In the genomic region with DNA sequence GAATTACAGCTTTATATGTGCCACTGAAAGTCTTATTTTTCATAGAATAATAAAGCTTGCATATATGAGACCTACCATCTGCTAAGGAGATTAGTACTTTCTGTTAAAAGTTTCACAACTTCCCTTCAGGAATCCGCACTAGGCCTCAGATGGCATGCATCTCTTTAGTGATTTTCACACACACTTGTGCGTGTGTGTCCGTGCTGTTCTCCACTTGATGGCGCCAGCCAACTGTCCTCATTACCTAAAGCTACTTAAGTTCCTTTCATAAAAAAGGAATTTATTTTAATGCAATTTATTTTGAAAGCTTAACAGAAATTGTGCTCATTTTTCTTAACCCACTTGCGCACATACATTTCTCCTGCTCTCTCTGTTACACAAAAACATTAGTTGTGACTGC, we compare ENCODE assay signal across 10 mouse cellular contexts. TPM values are rescaled to one million over a fixed set of nuclear protein-coding genes. Genes with fewer than 3 reads are reported as not detected.
DNase-seq lines count a peak whose midpoint lies in the region; ATAC-seq and TF ChIP-seq lines count a peak whose summit lies in the region.
"Had no signal": no experiment of that assay in that cellular context is flagged by ENCODE, and none has a peak within 500 bp of the region (broad histone marks: within the 10 kb centered on the region; RNA-seq: fewer than 3 reads in every experiment).

No protein-coding gene starts in this region.

- H3K9ac ChIP-seq in midbrain, embryonic 15.5 days: no peak overlapping the region
- H3K9ac ChIP-seq: lung, embryonic 15.5 days had no signal

- no peaks in the 10 kb centered on the region for H3K4me1 ChIP-seq in spleen, adult 2 months (ENCODE audit: control insufficient read depth, insufficient read depth, insufficient read length)
- no peaks in the 10 kb centered on the region for H3K4me1 ChIP-seq in midbrain, embryonic 15.5 days

- TF ChIP-seq POLR2A in spleen, adult 2 months (IDR thresholded peaks at IDR 0.05; ENCODE audit: low read depth, low read length): no peak

- H3K4me2 ChIP-seq in midbrain, embryonic 15.5 days: no peak overlapping the region
- H3K4me2 ChIP-seq: lung, embryonic 15.5 days had no signal

- intact Hi-C loops in heart, postnatal 14 days (cut with DNase I): no loop called here

- DNase-seq in heart, postnatal 14 days: peak; percentile 11 to 25
- DNase-seq in heart, adult 9 months (ENCODE audit: low spot score in 2 of 2): no peak
- peak in 1 of 2 experiments; percentile 5 for DNase-seq in spleen, adult 2 months (ENCODE audit: low read depth in 1 of 2, low spot score in 2 of 2)
- no peak for DNase-seq in spleen, adult 12 weeks (ENCODE audit: low spot score)
- peak; percentile 1 for DNase-seq in brain, embryonic 18.5 days (ENCODE audit: low read depth, low spot score)
- peak; percentile 46 for DNase-seq in testis, postnatal 10 days (ENCODE audit: low spot score)
- DNase-seq in adrenal gland, adult 18-20 months (ENCODE audit: low spot score in 2 of 2): no peak
- DNase-seq: cerebellum, adult 8-10 months had no signal

- TF ChIP-seq CTCF in spleen, adult 2 months (IDR thresholded peaks at IDR 0.05; ENCODE audit: extremely low read depth, insufficient read depth, insufficient read length, insufficient replicate concordance): peak; percentile 14; the same call in 1 of the 2 replicates

- no peak for ATAC-seq in midbrain, embryonic 15.5 days (replicated peaks)

- no peak overlapping the region for H3K4me3 ChIP-seq in spleen, adult 2 months (ENCODE audit: extremely low read depth, insufficient read depth, insufficient read length)
- H3K4me3 ChIP-seq in midbrain, embryonic 15.5 days: no peak overlapping the region
- H3K4me3 ChIP-seq: lung, embryonic 15.5 days had no signal

- no peaks in the 10 kb centered on the region for H3K27me3 ChIP-seq in spleen, adult 2 months (ENCODE audit: control insufficient read depth, insufficient read depth, low read length)
- H3K27me3 ChIP-seq in midbrain, embryonic 15.5 days (replicated peaks): no peaks in the 10 kb centered on the region
- H3K27me3 ChIP-seq: lung, embryonic 15.5 days had no signal

- 79% methylated on average over 5 of the region's 5 CpGs for WGBS in spleen, adult 2 months
- 80% methylated on average over 5 of the region's 5 CpGs for WGBS in midbrain, embryonic 15.5 days

- H3K9me3 ChIP-seq in midbrain, embryonic 15.5 days: no peaks in the 10 kb centered on the region
- H3K9me3 ChIP-seq: lung, embryonic 15.5 days had no signal

- H3K27ac ChIP-seq in spleen, adult 2 months (ENCODE audit: insufficient read depth, low read length): no peak overlapping the region
- no peak overlapping the region for H3K27ac ChIP-seq in midbrain, embryonic 15.5 days
- H3K27ac ChIP-seq: lung, embryonic 15.5 days had no signal

- no peaks in the 10 kb centered on the region for H3K36me3 ChIP-seq in spleen, adult 2 months (ENCODE audit: control insufficient read depth, insufficient read depth, low read length)
- 0 out of 2 replicates have a peak, but pooled peaks cover 5% of the 10 kb centered on the region for H3K36me3 ChIP-seq in midbrain, embryonic 15.5 days (replicated peaks)

RNA-seq across cellular contexts. Expression of a gene that starts 40.4 kb away (rescaled TPM):
- not detected for total RNA-seq in heart, postnatal 14 days (2021)
- polyA plus RNA-seq in spleen, adult 2 months (2012; rRNA removed): not detected in 2 replicates
- total RNA-seq in adrenal gland, adult 18-20 months (2021): not detected
- polyA plus RNA-seq in midbrain, embryonic 15.5 days (2015; fragmentation: Nextera tagmentation; extraction: Ambion mirVana): 0.13 and 0.22 TPM in 2 replicates

Comparison
In these comparisons a context has a peak if more than half of its experiments do, and no peak if none do; other contexts are left out.
1. DNase-seq: peak in heart, postnatal 14 days (2 of 2), brain, embryonic 18.5 days (single experiment) and testis, postnatal 10 days (single experiment); none in heart, adult 9 months (0 of 2), spleen, adult 12 weeks (single experiment) and adrenal gland, adult 18-20 months (0 of 2).